Mouse (Mus musculus): ENCODE results near the gene Dna2. TPM values are rescaled to one million over a fixed set of nuclear protein-coding genes. Genes with fewer than 3 reads are reported as not detected.

Gene Dna2
- total RNA-seq, 2 experiments from 2014 or later: 1.7 to 1.9 TPM

GRCm38 (mm10) chr10:62979667-62980038, 32.8 kb downstream of the Dna2 start:
- intact Hi-C loops (cut with DNase I): loop anchor here (10.0 kb wide), 1 partner anchor 85 kb away; the partner anchor contains the start of gene Pbld1
- DNase-seq: no peak

- intact Hi-C loops (cut with DNase I): loop anchor here (10.0 kb wide), 1 partner anchor 85 kb away; the partner anchor contains the start of gene Pbld1
Measured at GRCm38 (mm10) chr10:62980039-62980954, 33.5 kb downstream of the Dna2 start, which contains the start of gene Rufy2. TSS of gene Rufy2 (plus strand) at chr10:62980223.

GRCm38 (mm10) chr10:62984072-62984471, 37.2 kb downstream of the Dna2 start:
- DNase-seq: no peak
- intact Hi-C loops (cut with DNase I): loop anchor here (10.0 kb wide), 1 partner anchor 81 kb away; the partner anchor contains the start of gene Pbld1

More at GRCm38 (mm10) chr10:62980039-62980954, 33.5 kb downstream of the Dna2 start, which contains the start of gene Rufy2:
- peak; percentile 89 to 93 for DNase-seq

GRCm38 (mm10) chr10:62984495-62984894, 37.7 kb downstream of the Dna2 start:
- DNase-seq: peak; percentile 22 to 44
- intact Hi-C loops (cut with DNase I): loop anchor here (10.0 kb wide), 1 partner anchor 80 kb away; the partner anchor contains the start of gene Pbld1

- intact Hi-C loops (cut with DNase I): loop anchor here (10.0 kb wide), 1 partner anchor 77 kb away; the partner anchor contains the start of gene Pbld1
- DNase-seq: peak in 1 of 2 experiments; percentile 18
Measured at GRCm38 (mm10) chr10:62987341-62987740, 40.5 kb downstream of the Dna2 start.

GRCm38 (mm10) chr10:62990636-62991035, 43.8 kb downstream of the Dna2 start:
- intact Hi-C loops (cut with DNase I): no loop called here
- no peak for DNase-seq

- intact Hi-C loops (cut with DNase I): no loop called here
- no peak for DNase-seq
Measured at GRCm38 (mm10) chr10:62993991-62994390, 47.2 kb downstream of the Dna2 start.

GRCm38 (mm10) chr10:63000584-63000983, 53.8 kb downstream of the Dna2 start:
- no peak for DNase-seq
- intact Hi-C loops (cut with DNase I): no loop called here

GRCm38 (mm10) chr10:63003252-63003651, 56.4 kb downstream of the Dna2 start:
- no peak for DNase-seq
- intact Hi-C loops (cut with DNase I): no loop called here

- DNase-seq: no peak
- intact Hi-C loops (cut with DNase I): no loop called here
Measured at GRCm38 (mm10) chr10:63004556-63004955, 57.7 kb downstream of the Dna2 start.

GRCm38 (mm10) chr10:63008193-63008592, 61.4 kb downstream of the Dna2 start:
- intact Hi-C loops (cut with DNase I): no loop called here
- no peak for DNase-seq

GRCm38 (mm10) chr10:63010268-63010667, 63.4 kb downstream of the Dna2 start:
- no peak for DNase-seq

GRCm38 (mm10) chr10:63011556-63011955, 64.7 kb downstream of the Dna2 start:
- intact Hi-C loops (cut with DNase I): no loop called here
- no peak for DNase-seq

More at GRCm38 (mm10) chr10:63010268-63010667, 63.4 kb downstream of the Dna2 start:
- intact Hi-C loops (cut with DNase I): no loop called here

GRCm38 (mm10) chr10:63013476-63013875, 66.7 kb downstream of the Dna2 start:
- no peak for DNase-seq
- intact Hi-C loops (cut with DNase I): no loop called here

GRCm38 (mm10) chr10:63014168-63014567, 67.3 kb downstream of the Dna2 start:
- DNase-seq: no peak
- intact Hi-C loops (cut with DNase I): no loop called here

- intact Hi-C loops (cut with DNase I): no loop called here
- DNase-seq: no peak
Measured at GRCm38 (mm10) chr10:63019304-63019703, 72.5 kb downstream of the Dna2 start.

GRCm38 (mm10) chr10:63021702-63022101, 74.9 kb downstream of the Dna2 start:
- intact Hi-C loops (cut with DNase I): loop anchor here (5.0 kb wide), 2 partner anchors 221 to 229 kb away; partner anchors contain the start of genes Ccar1 and Herc4
- DNase-seq: no peak

- intact Hi-C loops (cut with DNase I): loop anchor here (5.0 kb wide), 2 partner anchors 220 to 230 kb away; partner anchors contain the start of genes Ccar1 and Herc4
- no peak for DNase-seq
Measured at GRCm38 (mm10) chr10:63022541-63023120, 75.8 kb downstream of the Dna2 start.

- intact Hi-C loops (cut with DNase I): loop anchor here (5.0 kb wide), 2 partner anchors 219 to 231 kb away; partner anchors contain the start of genes Ccar1 and Herc4
- peak; percentile 78 to 81 for DNase-seq
Measured at GRCm38 (mm10) chr10:63023121-63023748, 76.4 kb downstream of the Dna2 start.
